Mouse (Mus musculus): Measurements from ENCODE around the gene Add3.

The Add3 gene

GRCm38 (mm10) chr19:53140044-53140803 lies at the start of gene Add3:
Add3 (plus strand) TSS chr19:53140443.
- DNase-seq, result peak; percentile 71

- DNase-seq, result no peak
Measured at GRCm38 (mm10) chr19:53090677-53091076, 49.6 kb upstream of the Add3 start.

- DNase-seq, result no peak
Measured at GRCm38 (mm10) chr19:53092251-53092650, 48.0 kb upstream of the Add3 start.

GRCm38 (mm10) chr19:53093294-53093693 lies 46.9 kb upstream of the Add3 start:
- no peak for DNase-seq

GRCm38 (mm10) chr19:53094684-53095083 lies 45.6 kb upstream of the Add3 start:
- DNase-seq, result no peak

- no peak for DNase-seq
Measured at GRCm38 (mm10) chr19:53101374-53102300, 38.6 kb upstream of the Add3 start.

GRCm38 (mm10) chr19:53105374-53106090 lies 34.7 kb upstream of the Add3 start:
- no peak for DNase-seq

- peak; percentile 30 for DNase-seq
Measured at GRCm38 (mm10) chr19:53106952-53107351, 33.3 kb upstream of the Add3 start.

GRCm38 (mm10) chr19:53107361-53108247 lies 32.6 kb upstream of the Add3 start:
- no peak for DNase-seq

GRCm38 (mm10) chr19:53111996-53112590 lies 28.1 kb upstream of the Add3 start:
- peak; percentile 17 for DNase-seq

- no peak for DNase-seq
Measured at GRCm38 (mm10) chr19:53119255-53119795, 20.9 kb upstream of the Add3 start.

- DNase-seq, result no peak
Measured at GRCm38 (mm10) chr19:53120483-53120882, 19.8 kb upstream of the Add3 start.

- DNase-seq, result no peak
Measured at GRCm38 (mm10) chr19:53122641-53123241, 17.5 kb upstream of the Add3 start.

- no peak for DNase-seq
Measured at GRCm38 (mm10) chr19:53123301-53123700, 16.9 kb upstream of the Add3 start.

- DNase-seq, result no peak
Measured at GRCm38 (mm10) chr19:53125679-53126078, 14.6 kb upstream of the Add3 start.

GRCm38 (mm10) chr19:53126546-53126945 lies 13.7 kb upstream of the Add3 start:
- no peak for DNase-seq

- no peak for DNase-seq
Measured at GRCm38 (mm10) chr19:53127320-53128291, 12.6 kb upstream of the Add3 start.

- no peak for DNase-seq
Measured at GRCm38 (mm10) chr19:53128494-53129337, 11.5 kb upstream of the Add3 start.

All from right cerebral cortex, adult 18-20 months (tissue).